Mouse (Mus musculus) midbrain, embryonic 10.5 days (tissue): ENCODE measurements at regions not wholly inside any gene's neighbourhood (a gene's known extent, or its start where the extent isn't known, plus 50 kb on each side); places are given as distances from the start of the nearest gene placed in this dataset.
A peak's percentile ranks its signal among the peaks of the same experiment; 100 is the strongest.
"Not testable (repeated sequence)": the region's sequence is repeated elsewhere in the genome, so short reads cannot be mapped to it uniquely, and the experiment has no call there.

Source experiments
- DNase-seq: peaks from one replicate; pipeline ENCODE4 v3.0.0-alpha.2; 2017; ENCODE audit warnings: low spot score
- H3K27ac ChIP-seq: fragments of 300-500 bp; sonication (generic); replicated peaks from 2 replicates; pipeline ENCODE4 v1.5.1; 2016; ENCODE audit warnings: mild to moderate bottlenecking
- H3K27me3 ChIP-seq: fragments of 300-500 bp; sonication (generic); 2 replicates; pipeline ENCODE4 v1.6.1; 2016; ENCODE audit warnings: low read depth, mild to moderate bottlenecking; ENCODE audit not compliant: poor library complexity, severe bottlenecking
- H3K36me3 ChIP-seq: fragments of 300-500 bp; sonication (generic); 2 replicates; pipeline ENCODE4 v1.6.1; 2016; ENCODE audit warnings: mild to moderate bottlenecking, moderate library complexity
- H3K4me1 ChIP-seq: fragments of 300-500 bp; sonication (generic); 2 replicates; pipeline ENCODE4 v1.6.1; 2016
- H3K4me3 ChIP-seq: fragments of 300-500 bp; sonication (generic); 2 replicates; pipeline ENCODE4 v1.5.1; 2016; ENCODE audit warnings: mild to moderate bottlenecking, moderate library complexity
- H3K9me3 ChIP-seq: fragments of 300-500 bp; sonication (generic); replicated peaks from 2 replicates; pipeline ENCODE4 v1.6.1; 2016; ENCODE audit warnings: mild to moderate bottlenecking
- WGBS: fragments of 180-500 bp; shearing (Covaris S2); methylation state at CpG from one replicate; pipeline ENCODE4 v1.1.7; 2016; 5-methylcytosine and 5-hydroxymethylcytosine counted together

DNA sequence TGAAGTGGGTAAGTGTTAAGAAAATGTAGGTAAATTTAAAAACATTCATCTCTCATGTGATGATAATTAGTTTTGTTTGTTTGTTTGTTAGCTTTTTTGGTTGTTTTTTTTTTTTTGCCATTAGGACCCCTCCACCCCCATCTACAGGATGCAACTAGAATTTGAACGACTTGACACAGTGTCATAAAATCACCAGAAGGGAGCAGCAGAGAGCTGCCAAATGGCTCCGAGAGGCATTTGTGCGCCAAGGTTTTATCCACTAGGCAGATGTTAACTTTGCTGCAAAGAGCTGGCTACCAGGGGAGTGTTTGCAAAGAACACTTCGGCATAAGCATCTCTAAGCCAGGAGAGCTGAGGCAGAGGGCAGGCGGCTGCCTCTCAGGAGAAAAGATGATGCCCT lies 72.7 kb upstream of the Acpp start:
- Histone ChIP-seq H3K27me3 (no peaks in the 10 kb centered on the region), H3K27ac (no peak overlapping the region), H3K9me3 (no peaks in the 10 kb centered on the region), H3K4me3 (peak overlapping the region; percentile 55), H3K36me3 (no peaks in the 10 kb centered on the region), H3K4me1 (peaks cover 26% of the 10 kb centered on the region)
- peak; percentile 56 for DNase-seq
- WGBS, result 5% methylated on average over 5 of the region's 5 CpGs

DNA sequence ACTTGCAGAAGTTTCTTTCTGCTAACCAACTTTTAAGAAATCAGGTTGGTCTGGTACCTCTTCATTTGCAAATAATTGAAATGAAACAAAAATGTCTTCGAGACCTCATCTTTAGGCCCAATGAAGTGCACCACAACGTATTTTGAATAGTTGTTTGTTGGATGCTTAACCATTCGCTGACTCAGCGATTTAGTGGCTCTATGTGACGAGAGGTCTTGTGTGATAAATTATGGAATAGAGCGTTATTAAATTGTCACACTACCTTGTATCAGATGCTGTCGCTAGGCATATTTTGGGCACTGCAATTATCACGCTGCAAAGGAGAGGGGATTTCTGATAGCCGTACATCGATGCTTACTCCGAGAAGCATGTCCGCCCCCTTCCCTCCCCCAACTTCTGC lies 71.8 kb upstream of the Acpp start:
- H3K27ac ChIP-seq, result no peak overlapping the region
- H3K4me3 ChIP-seq, result peak overlapping the region; percentile 55
- no peaks in the 10 kb centered on the region for H3K27me3 ChIP-seq
- no peaks in the 10 kb centered on the region for H3K36me3 ChIP-seq
- H3K4me1 ChIP-seq, result peaks cover 26% of the 10 kb centered on the region
- peak; percentile 15 for DNase-seq
- WGBS, result 28% methylated on average over 12 of the region's 12 CpGs
- H3K9me3 ChIP-seq, result no peaks in the 10 kb centered on the region

DNA sequence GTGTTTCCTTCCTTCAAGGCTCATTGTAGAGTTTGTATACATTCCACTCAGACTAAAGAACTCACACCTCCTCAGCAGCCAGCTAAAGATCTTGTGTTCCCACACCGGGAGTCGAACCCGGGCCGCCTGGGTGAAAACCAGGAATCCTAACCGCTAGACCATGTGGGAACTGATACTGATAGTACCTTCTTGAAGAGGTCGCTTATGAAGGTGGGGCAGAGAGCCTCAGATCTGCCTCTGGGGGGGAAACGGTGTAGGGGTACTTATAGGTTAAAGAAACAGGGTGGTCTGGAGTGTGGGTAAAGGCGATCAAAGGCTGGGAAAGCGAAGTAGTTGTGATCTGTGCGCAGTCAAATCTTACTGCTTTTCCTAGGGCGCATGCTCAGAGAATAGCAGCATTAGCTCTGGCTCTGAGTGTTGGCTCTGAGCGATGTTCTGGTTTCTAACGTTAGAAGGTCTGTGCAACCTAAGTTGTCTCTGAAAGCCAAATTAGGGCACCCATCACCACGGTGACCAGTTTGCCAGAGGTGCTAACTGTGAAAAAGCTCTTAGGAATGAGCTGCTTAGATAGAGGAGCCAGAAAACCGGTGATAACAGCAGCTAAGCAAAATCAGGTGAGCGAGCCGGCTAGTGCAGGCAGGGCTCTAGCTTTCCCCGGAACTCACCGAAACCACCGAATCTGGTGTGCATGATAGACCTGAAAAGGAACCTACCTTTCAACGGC lies 71.2 kb upstream of the Acpp start:
- no peaks in the 10 kb centered on the region for H3K9me3 ChIP-seq
- no peaks in the 10 kb centered on the region for H3K36me3 ChIP-seq
- peaks cover 26% of the 10 kb centered on the region for H3K4me1 ChIP-seq
- DNase-seq, result peak; percentile 68
- peak overlapping the region; percentile 55 for H3K4me3 ChIP-seq
- 22% methylated on average over 21 of the region's 21 CpGs for WGBS
- no peak overlapping the region for H3K27ac ChIP-seq
- no peaks in the 10 kb centered on the region for H3K27me3 ChIP-seq

DNA sequence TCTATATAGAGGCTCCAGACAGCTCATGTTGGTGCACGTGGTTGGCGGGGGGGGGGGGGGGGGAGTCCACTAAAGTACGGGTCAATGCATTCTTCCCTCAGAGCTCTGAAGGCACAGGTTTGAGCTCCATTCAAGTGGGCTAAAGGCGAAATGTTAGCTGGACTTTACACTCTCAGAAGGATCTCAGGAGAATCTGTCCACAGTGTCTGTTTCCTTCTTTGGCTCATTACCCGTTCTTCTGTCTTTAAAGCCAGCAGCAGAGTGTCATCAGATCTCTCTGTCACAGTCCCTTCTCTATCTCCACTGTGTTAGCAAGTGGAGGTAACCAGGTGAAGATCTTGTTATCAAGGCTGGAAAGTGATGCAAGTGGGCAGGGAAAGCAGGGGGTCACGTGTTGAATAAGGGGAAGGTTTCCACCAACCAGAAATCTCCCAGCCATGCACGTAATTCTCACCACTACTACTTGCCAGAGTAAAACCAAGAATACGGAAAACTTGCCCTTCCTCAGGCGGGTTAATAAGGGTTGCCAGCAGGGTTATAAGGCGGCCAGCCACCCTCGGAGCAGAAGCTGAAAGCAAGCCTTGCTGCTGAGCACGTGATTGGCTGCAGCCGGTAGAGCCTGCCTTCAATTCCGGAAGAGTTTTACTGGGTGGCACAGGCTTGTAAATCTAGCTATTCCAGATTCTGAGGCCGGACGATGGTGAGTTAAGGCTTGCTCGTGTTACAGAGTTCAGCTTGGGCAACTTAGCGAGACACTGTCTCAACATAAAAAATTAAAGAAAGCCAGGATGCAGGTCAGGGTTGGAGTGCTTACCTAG lies 70.2 kb upstream of the Acpp start:
- no peak overlapping the region for H3K27ac ChIP-seq

DNA sequence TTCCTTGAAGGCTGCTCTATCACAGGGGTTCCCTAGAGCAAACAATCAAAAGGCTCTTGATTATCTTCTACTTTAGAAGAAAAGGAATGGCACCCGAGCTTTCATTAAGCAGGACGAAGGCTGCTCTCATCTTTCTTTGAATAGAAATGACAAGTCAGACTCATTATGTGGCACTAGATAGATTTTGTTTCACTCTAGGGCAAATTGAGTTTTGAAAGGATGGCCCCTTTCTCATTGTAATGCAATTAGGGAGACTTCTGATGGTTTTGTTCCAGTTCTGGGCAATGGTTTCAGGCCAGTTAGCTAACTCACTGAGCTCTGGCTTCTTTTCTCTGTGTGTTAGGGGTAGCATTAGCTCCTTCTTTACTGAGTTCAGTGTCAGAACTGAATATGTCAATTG lies 69.5 kb upstream of the Acpp start:
- H3K4me3 ChIP-seq, result no peak overlapping the region
- no peaks in the 10 kb centered on the region for H3K9me3 ChIP-seq
- no peaks in the 10 kb centered on the region for H3K36me3 ChIP-seq
- DNase-seq, result no peak
- no peaks in the 10 kb centered on the region for H3K27me3 ChIP-seq
- no peak overlapping the region for H3K27ac ChIP-seq
- 69% methylated on average over 2 of the region's 2 CpGs for WGBS
- peaks cover 26% of the 10 kb centered on the region for H3K4me1 ChIP-seq

More for the DNA sequence above, 70.2 kb upstream of the Acpp start:
- peak overlapping the region; percentile 55 for H3K4me3 ChIP-seq
- no peaks in the 10 kb centered on the region for H3K9me3 ChIP-seq
- H3K27me3 ChIP-seq, result no peaks in the 10 kb centered on the region
- H3K36me3 ChIP-seq, result no peaks in the 10 kb centered on the region
- WGBS, result 26% methylated on average over 18 of the region's 18 CpGs
- peaks cover 26% of the 10 kb centered on the region for H3K4me1 ChIP-seq
- peak; percentile 40 for DNase-seq

DNA sequence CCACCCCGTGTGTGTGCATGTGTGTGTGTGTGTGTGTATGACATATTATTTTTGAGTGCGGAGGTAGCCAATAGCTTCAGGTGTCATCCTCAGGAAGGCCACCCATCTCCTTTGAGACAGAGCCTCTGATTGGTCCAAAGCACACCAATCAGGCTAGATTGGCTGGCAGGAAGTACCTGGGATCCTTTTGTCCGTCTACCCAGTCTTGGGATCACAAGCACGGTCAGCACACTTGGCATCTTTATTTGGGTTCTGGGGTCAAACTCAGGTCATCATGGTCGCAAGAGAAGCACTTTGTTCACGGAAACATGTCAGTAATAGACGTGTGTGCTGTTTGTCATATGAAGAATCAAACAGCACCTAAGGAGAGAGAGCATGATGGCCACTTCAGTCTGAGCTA lies 68.9 kb upstream of the Acpp start:
- Histone ChIP-seq H3K27me3 (no peaks in the 10 kb centered on the region), H3K4me3 (no peak overlapping the region), H3K27ac (no peak overlapping the region), H3K4me1 (peaks cover 26% of the 10 kb centered on the region), H3K36me3 (no peaks in the 10 kb centered on the region), H3K9me3 (no peaks in the 10 kb centered on the region)
- no peak for DNase-seq
- WGBS, result 84% methylated on average over 7 of the region's 7 CpGs

DNA sequence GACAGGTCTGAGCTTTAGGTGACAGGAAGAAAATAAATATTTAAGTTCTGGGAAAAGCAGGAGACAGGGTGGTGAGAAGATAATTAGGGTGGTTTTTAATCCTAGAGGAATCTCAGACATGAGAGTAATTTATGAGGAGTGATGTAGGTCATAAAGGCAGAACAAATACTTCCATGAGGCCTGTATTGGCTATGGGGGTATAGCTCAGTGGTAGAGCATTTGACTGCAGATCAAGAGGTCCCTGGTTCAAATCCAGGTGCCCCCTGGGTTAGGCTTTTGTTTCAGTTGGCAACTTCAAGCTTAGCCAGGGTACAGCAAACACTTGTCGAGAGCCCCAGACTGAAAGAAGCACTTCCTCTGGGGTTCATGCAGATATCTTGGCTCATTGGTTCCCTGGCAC lies 66.3 kb upstream of the Acpp start:
- DNase-seq, result no peak
- H3K9me3 ChIP-seq, result no peaks in the 10 kb centered on the region
- H3K4me1 ChIP-seq, result peaks cover 13% of the 10 kb centered on the region; the same call in 1 of the 2 replicates
- WGBS, result 71% methylated on average over 1 of the region's 1 CpGs
- H3K4me3 ChIP-seq, result no peak overlapping the region
- no peaks in the 10 kb centered on the region for H3K36me3 ChIP-seq
- H3K27me3 ChIP-seq, result no peaks in the 10 kb centered on the region
- H3K27ac ChIP-seq, result no peak overlapping the region

DNA sequence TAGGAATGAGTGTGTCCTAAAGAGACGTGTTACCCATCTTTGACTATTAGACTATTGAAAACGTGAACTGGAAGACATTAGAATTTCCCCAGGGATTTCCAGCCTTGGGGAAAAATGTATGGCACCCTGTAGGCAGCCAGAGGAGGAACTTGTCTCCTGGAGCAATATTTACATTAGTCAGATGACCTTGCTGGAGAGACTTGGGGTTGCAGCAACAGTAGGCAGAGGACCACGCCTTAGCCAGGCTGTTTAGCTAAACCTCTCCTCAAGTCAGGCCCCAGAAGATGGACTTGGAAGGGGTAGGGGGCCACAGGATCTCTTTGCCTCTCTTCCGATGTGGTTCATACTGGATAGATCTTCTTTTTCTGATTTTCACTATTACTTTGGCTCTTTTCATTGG lies 64.1 kb upstream of the Acpp start:
- 83% methylated on average over 4 of the region's 4 CpGs for WGBS
- no peak overlapping the region for H3K4me3 ChIP-seq
- DNase-seq, result no peak
- H3K27ac ChIP-seq, result no peak overlapping the region
- no peaks in the 10 kb centered on the region for H3K36me3 ChIP-seq
- H3K4me1 ChIP-seq, result no peaks in the 10 kb centered on the region
- no peaks in the 10 kb centered on the region for H3K9me3 ChIP-seq
- no peaks in the 10 kb centered on the region for H3K27me3 ChIP-seq

DNA sequence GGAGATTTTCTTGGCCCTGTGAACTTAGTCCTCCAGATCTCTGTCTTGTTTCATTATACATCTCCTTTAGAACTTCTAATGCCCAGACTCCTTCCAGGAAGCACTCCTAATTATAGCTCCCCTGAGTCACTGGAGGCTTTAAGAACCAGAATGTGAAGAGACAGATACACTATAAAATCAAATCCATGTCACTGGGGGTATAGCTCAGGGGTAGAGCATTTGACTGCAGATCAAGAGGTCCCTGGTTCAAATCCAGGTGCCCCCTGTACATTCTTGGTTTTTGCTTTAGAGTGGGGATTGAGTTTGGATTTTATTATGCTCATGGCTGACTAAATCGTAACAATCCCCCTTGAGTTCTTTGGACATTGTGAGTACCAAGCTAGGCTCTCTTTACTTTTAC lies 62.4 kb upstream of the Acpp start:
- Histone ChIP-seq H3K27me3 (no peaks in the 10 kb centered on the region), H3K4me1 (no peaks in the 10 kb centered on the region), H3K27ac (no peak overlapping the region), H3K4me3 (no peak overlapping the region), H3K9me3 (no peaks in the 10 kb centered on the region), H3K36me3 (no peaks in the 10 kb centered on the region)
- WGBS, result 94% methylated on average over 1 of the region's 1 CpGs
- DNase-seq, result no peak

DNA sequence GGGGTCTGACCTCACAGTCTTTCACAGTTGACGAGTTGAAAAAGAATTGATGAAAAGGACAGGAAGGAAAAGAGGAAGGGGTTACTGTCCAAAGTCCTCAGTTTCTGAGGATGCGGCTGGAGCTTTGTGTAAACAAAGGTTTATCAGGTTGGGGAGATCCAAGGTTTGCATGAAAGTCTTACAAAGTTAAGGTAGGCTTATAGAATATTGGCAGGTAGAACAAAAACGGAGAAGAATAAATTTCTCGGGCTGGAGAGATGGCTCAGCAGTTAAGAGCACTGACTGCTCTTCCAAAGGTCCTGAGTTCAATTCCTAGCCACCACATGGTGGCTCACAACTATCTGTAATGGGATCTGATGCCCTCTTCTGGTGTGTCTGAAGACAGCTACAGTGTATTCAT lies 60.9 kb upstream of the Acpp start:
- not testable (repeated sequence) for H3K27ac ChIP-seq, DNase-seq
- 87% methylated on average over 4 of the region's 4 CpGs for WGBS

DNA sequence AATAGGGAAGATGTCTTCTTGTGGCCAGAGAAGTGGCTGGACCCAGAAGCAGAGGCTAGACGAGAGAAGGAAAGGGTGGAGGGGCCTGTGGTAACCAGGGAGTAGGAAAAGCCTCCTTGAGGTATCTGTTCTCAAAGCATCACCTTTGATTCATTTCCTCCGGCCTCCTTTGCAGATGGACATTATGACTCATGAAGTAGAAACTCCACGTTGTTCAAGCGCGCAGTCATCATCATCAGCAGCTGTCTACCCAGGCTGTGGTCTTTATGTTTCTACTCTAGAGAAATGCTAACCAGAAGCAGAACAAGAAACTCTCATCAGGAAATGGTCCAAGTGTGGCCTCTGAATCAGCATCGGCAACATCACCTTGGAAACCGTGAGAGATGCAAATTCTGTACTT lies 50.3 kb upstream of the Acpp start:
- H3K27me3 ChIP-seq, result no peaks in the 10 kb centered on the region
- H3K27ac ChIP-seq, result no peak overlapping the region
- no peaks in the 10 kb centered on the region for H3K4me1 ChIP-seq
- no peaks in the 10 kb centered on the region for H3K36me3 ChIP-seq
- WGBS, result 93% methylated on average over 7 of the region's 7 CpGs
- no peaks in the 10 kb centered on the region for H3K9me3 ChIP-seq
- DNase-seq, result no peak
- H3K4me3 ChIP-seq, result no peak overlapping the region

More for the DNA sequence above, 60.9 kb upstream of the Acpp start:
- not testable (repeated sequence) for H3K27me3 ChIP-seq, H3K9me3 ChIP-seq, H3K4me1 ChIP-seq, H3K36me3 ChIP-seq, H3K4me3 ChIP-seq
